Mouse (Mus musculus): ENCODE data around the gene Pnmal2. TPM values are rescaled to one million over a fixed set of nuclear protein-coding genes. Genes with fewer than 3 reads are reported as not detected.

The Pnmal2 gene
- total and polyA plus RNA-seq, 3 experiments = 0.07 TPM; not detected in 2

DNA sequence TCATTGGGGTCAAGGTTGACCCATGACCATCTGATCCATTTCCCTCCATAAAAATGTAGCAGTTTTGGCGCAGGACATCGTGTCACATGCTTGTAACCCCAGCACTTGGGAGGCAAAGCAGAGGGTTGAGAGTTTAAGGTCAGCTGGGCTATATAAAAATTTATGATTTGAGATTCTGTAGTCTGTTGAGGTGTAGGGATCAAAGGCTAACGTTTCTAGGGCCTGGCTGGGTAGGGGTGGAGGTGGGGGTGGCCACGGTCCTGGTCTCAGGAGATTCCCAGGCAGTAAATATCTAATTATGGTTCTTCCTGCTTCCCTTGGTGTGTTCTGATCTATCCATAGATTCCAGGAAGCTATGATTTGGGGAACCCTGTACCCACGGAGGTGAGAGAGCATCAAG lies 17.2 kb downstream of the Pnmal2 start:
- Histone ChIP-seq H3K27me3 (ENCODE audit: control insufficient read depth in 1 of 2, insufficient read depth in 2 of 2, low read length in 2 of 2) (peaks cover 0 to 2% of the 10 kb centered on the region in 2 experiments; a peak in 3 of 4 replicates), H3K4me1 (ENCODE audit: control insufficient read depth in 1 of 2, insufficient read depth in 2 of 2, low read length in 2 of 2) (peaks cover 0 to under 1% of the 10 kb centered on the region in 2 experiments; a peak in 1 of 4 replicates), H3K4me3 (ENCODE audit: control insufficient read depth in 1 of 2, insufficient read depth in 1 of 2, low read depth in 2 of 2, low read length in 2 of 2) (no peak overlapping the region), H3K9ac (ENCODE audit: control insufficient read depth, low read depth, low read length, poor library complexity, severe bottlenecking) (no peak overlapping the region), H3K79me2 (ENCODE audit: control insufficient read depth, insufficient read depth, low read length, poor library complexity) (no peaks in the 10 kb centered on the region), H3K36me3 (ENCODE audit: control insufficient read depth in 1 of 2, insufficient read depth in 2 of 2, low read length in 2 of 2) (no peaks in the 10 kb centered on the region), H3K27ac (ENCODE audit: control insufficient read depth, low read depth, low read length) (no peak overlapping the region), H3K9me3 (replicated peaks; ENCODE audit: insufficient read depth, low read length) (no peaks in the 10 kb centered on the region)
- TF ChIP-seq RAD21 (IDR thresholded peaks at IDR 0.05; ENCODE audit: low read depth, low read length) = no peak
- no peak for TF ChIP-seq NRF1 (IDR thresholded peaks at IDR 0.05; ENCODE audit: insufficient read depth, low read depth, low read length, poor library complexity, severe bottlenecking)
- TF ChIP-seq EP300 (IDR thresholded peaks at IDR 0.05; ENCODE audit: low read depth in 1 of 2, low read length in 2 of 2) = no peak
- no peak for TF ChIP-seq ZC3H11A (IDR thresholded peaks at IDR 0.05; ENCODE audit: low read depth, low read length)
- TF ChIP-seq BHLHE40 (IDR thresholded peaks at IDR 0.05; ENCODE audit: borderline replicate concordance, low read depth, low read length) = no peak
- TF ChIP-seq USF2 (IDR thresholded peaks at IDR 0.05; ENCODE audit: borderline replicate concordance in 1 of 2, insufficient read depth in 1 of 2, low read depth in 1 of 2, low read length in 2 of 2) = no peak
- no peak for TF ChIP-seq CTCF (IDR thresholded peaks at IDR 0.05 in 2 of 3, conservative IDR thresholded peaks at IDR 0.05 in 1 of 3; ENCODE audit: control insufficient read depth in 1 of 3, insufficient read depth in 1 of 3, low read depth in 2 of 3, low read length in 3 of 3, poor library complexity in 1 of 3, severe bottlenecking in 1 of 3)
- TF ChIP-seq GATA1 (IDR thresholded peaks at IDR 0.05; ENCODE audit: low read depth, low read length) = no peak
- TF ChIP-seq SIN3A (IDR thresholded peaks at IDR 0.05; ENCODE audit: low read length) = no peak
- TF ChIP-seq ZNF384 (IDR thresholded peaks at IDR 0.05; ENCODE audit: low read depth, low read length) = no peak
- TF ChIP-seq NELFE (IDR thresholded peaks at IDR 0.05; ENCODE audit: low read depth, low read length) = no peak
- no peak for TF ChIP-seq HCFC1 (IDR thresholded peaks at IDR 0.05; ENCODE audit: low read depth, low read length)
- no peak for TF ChIP-seq MYB (IDR thresholded peaks at IDR 0.05; ENCODE audit: low read depth, low read length)
- no peak for TF ChIP-seq POLR2AphosphoS5 (IDR thresholded peaks at IDR 0.05; ENCODE audit: borderline replicate concordance, low read depth, low read length)
- no peak for TF ChIP-seq MEF2A (IDR thresholded peaks at IDR 0.05; ENCODE audit: extremely low read depth, insufficient replicate concordance, low read depth, low read length, poor library complexity, severe bottlenecking)
- no peak for TF ChIP-seq POLR2AphosphoS2 (IDR thresholded peaks at IDR 0.05; ENCODE audit: low read length)
- TF ChIP-seq JUND (IDR thresholded peaks at IDR 0.05; ENCODE audit: low read depth, low read length) = no peak
- no peak for TF ChIP-seq E2F4 (IDR thresholded peaks at IDR 0.05; ENCODE audit: borderline replicate concordance, low read depth, low read length)
- no peak for TF ChIP-seq TAL1 (IDR thresholded peaks at IDR 0.05; ENCODE audit: low read length)
- TF ChIP-seq MAFK (IDR thresholded peaks at IDR 0.05; ENCODE audit: borderline replicate concordance, low read depth, low read length) = no peak
- no peak for DNase-seq (ENCODE audit: low read depth, low spot score)

- Histone ChIP-seq H3K27ac (ENCODE audit: control insufficient read depth, low read depth, low read length) (no peak overlapping the region), H3K4me3 (ENCODE audit: control insufficient read depth in 1 of 2, insufficient read depth in 1 of 2, low read depth in 2 of 2, low read length in 2 of 2) (no peak overlapping the region), H3K9me3 (replicated peaks; ENCODE audit: insufficient read depth, low read length) (no peaks in the 10 kb centered on the region), H3K9ac (ENCODE audit: control insufficient read depth, low read depth, low read length, poor library complexity, severe bottlenecking) (no peak overlapping the region), H3K4me1 (ENCODE audit: control insufficient read depth in 1 of 2, insufficient read depth in 2 of 2, low read length in 2 of 2) (no peaks in the 10 kb centered on the region), H3K36me3 (ENCODE audit: control insufficient read depth in 1 of 2, insufficient read depth in 2 of 2, low read length in 2 of 2) (no peaks in the 10 kb centered on the region), H3K79me2 (ENCODE audit: control insufficient read depth, insufficient read depth, low read length, poor library complexity) (no peaks in the 10 kb centered on the region), H3K27me3 (ENCODE audit: control insufficient read depth in 1 of 2, insufficient read depth in 2 of 2, low read length in 2 of 2) (no peaks in the 10 kb centered on the region; a peak in 2 of 4 replicates)
- DNase-seq (ENCODE audit: low read depth, low spot score) = no peak
- no peak for TF ChIP-seq ZMIZ1 (IDR thresholded peaks at IDR 0.05; ENCODE audit: low read depth, low read length)
- TF ChIP-seq TBP (IDR thresholded peaks at IDR 0.05; ENCODE audit: low read depth, low read length) = no peak
- no peak for TF ChIP-seq ZC3H11A (IDR thresholded peaks at IDR 0.05; ENCODE audit: low read depth, low read length)
- no peak for TF ChIP-seq MAFK (IDR thresholded peaks at IDR 0.05; ENCODE audit: borderline replicate concordance, low read depth, low read length)
- TF ChIP-seq EP300 (IDR thresholded peaks at IDR 0.05; ENCODE audit: low read depth in 1 of 2, low read length in 2 of 2) = no peak
- no peak for TF ChIP-seq ZNF384 (IDR thresholded peaks at IDR 0.05; ENCODE audit: low read depth, low read length)
- no peak for TF ChIP-seq BHLHE40 (IDR thresholded peaks at IDR 0.05; ENCODE audit: borderline replicate concordance, low read depth, low read length)
- no peak for TF ChIP-seq CHD2 (IDR thresholded peaks at IDR 0.05; ENCODE audit: low read length)
- no peak for TF ChIP-seq MAZ (IDR thresholded peaks at IDR 0.05; ENCODE audit: low read depth, low read length)
- no peak for TF ChIP-seq CTCF (IDR thresholded peaks at IDR 0.05 in 2 of 3, conservative IDR thresholded peaks at IDR 0.05 in 1 of 3; ENCODE audit: control insufficient read depth in 1 of 3, insufficient read depth in 1 of 3, low read depth in 2 of 3, low read length in 3 of 3, poor library complexity in 1 of 3, severe bottlenecking in 1 of 3)
- no peak for TF ChIP-seq POLR2AphosphoS5 (IDR thresholded peaks at IDR 0.05; ENCODE audit: borderline replicate concordance, low read depth, low read length)
- no peak for TF ChIP-seq NELFE (IDR thresholded peaks at IDR 0.05; ENCODE audit: low read depth, low read length)
- TF ChIP-seq GATA1 (IDR thresholded peaks at IDR 0.05; ENCODE audit: low read depth, low read length) = no peak
- TF ChIP-seq RCOR1 (IDR thresholded peaks at IDR 0.05; ENCODE audit: low read depth, low read length) = no peak
- TF ChIP-seq JUND (IDR thresholded peaks at IDR 0.05; ENCODE audit: low read depth, low read length) = no peak
- TF ChIP-seq GABPA (IDR thresholded peaks at IDR 0.05; ENCODE audit: low read depth, low read length) = no peak
Measured at GRCm38 (mm10) chr7:16968414-16968813, 23.9 kb downstream of the Pnmal2 start.
